Mouse (Mus musculus): ENCODE data around the gene D10Wsu102e. TPM values are rescaled to one million over a fixed set of nuclear protein-coding genes. Genes with fewer than 3 reads are reported as not detected.
"Not testable (repeated sequence)": the region's sequence is repeated elsewhere in the genome, so short reads cannot be mapped to it uniquely, and the experiment has no call there.

Gene D10Wsu102e
- polyA plus RNA-seq, 1 experiment, result 0.24 TPM

- WGBS, result 84% methylated on average over 8 of the region's 8 CpGs
- TF ChIP-seq POLR2A (IDR thresholded peaks at IDR 0.05; ENCODE audit: borderline replicate concordance, extremely low read depth, low read depth, low read length) (no peak), CTCF (IDR thresholded peaks at IDR 0.05; ENCODE audit: insufficient read depth, low read length) (no peak)
- Histone ChIP-seq H3K4me1 (ENCODE audit: control insufficient read depth, insufficient read depth, low read length) (no peaks in the 10 kb centered on the region), H3K4me3 (replicated peaks; ENCODE audit: extremely low read depth, low read depth, low read length) (no peak overlapping the region)
- no peak for DNase-seq
These were observed 153.7 kb downstream of the D10Wsu102e start for GRCm38 (mm10) chr10:83513736-83514135.

- WGBS, result 82% methylated on average over 4 of the region's 4 CpGs
- Histone ChIP-seq H3K4me3 (replicated peaks; ENCODE audit: extremely low read depth, low read depth, low read length) (no peak overlapping the region), H3K4me1 (ENCODE audit: control insufficient read depth, insufficient read depth, low read length) (no peaks in the 10 kb centered on the region)
- TF ChIP-seq POLR2A (IDR thresholded peaks at IDR 0.05; ENCODE audit: borderline replicate concordance, extremely low read depth, low read depth, low read length) (no peak), CTCF (IDR thresholded peaks at IDR 0.05; ENCODE audit: insufficient read depth, low read length) (no peak)
- no peak for DNase-seq
These were observed 161.0 kb downstream of the D10Wsu102e start for GRCm38 (mm10) chr10:83520990-83521389.

GRCm38 (mm10) chr10:83524238-83524637, 164.2 kb downstream of the D10Wsu102e start:
- not testable (repeated sequence) for H3K4me3 ChIP-seq (replicated peaks; ENCODE audit: extremely low read depth, low read depth, low read length); DNase-seq; H3K4me1 ChIP-seq (ENCODE audit: control insufficient read depth, insufficient read depth, low read length)

- TF ChIP-seq POLR2A (IDR thresholded peaks at IDR 0.05; ENCODE audit: borderline replicate concordance, extremely low read depth, low read depth, low read length) (no peak), CTCF (IDR thresholded peaks at IDR 0.05; ENCODE audit: insufficient read depth, low read length) (no peak)
- H3K4me3 ChIP-seq (replicated peaks; ENCODE audit: extremely low read depth, low read depth, low read length), result no peak overlapping the region
- WGBS, result 81% methylated on average over 6 of the region's 6 CpGs
- H3K4me1 ChIP-seq (ENCODE audit: control insufficient read depth, insufficient read depth, low read length), result peaks cover 7% of the 10 kb centered on the region
- DNase-seq, result no peak
These were observed 170.5 kb downstream of the D10Wsu102e start for GRCm38 (mm10) chr10:83530384-83530967.

- DNase-seq, result peak; percentile 51
- TF ChIP-seq CTCF (IDR thresholded peaks at IDR 0.05; ENCODE audit: insufficient read depth, low read length) (no peak), POLR2A (IDR thresholded peaks at IDR 0.05; ENCODE audit: borderline replicate concordance, extremely low read depth, low read depth, low read length) (no peak)
- WGBS, result 3% methylated on average over 27 of the region's 27 CpGs
- H3K4me3 ChIP-seq (replicated peaks; ENCODE audit: extremely low read depth, low read depth, low read length), result peak overlapping the region; percentile 31
- peaks cover 7% of the 10 kb centered on the region for H3K4me1 ChIP-seq (ENCODE audit: control insufficient read depth, insufficient read depth, low read length)
These were observed 173.4 kb downstream of the D10Wsu102e start for GRCm38 (mm10) chr10:83533258-83533909.

- Histone ChIP-seq H3K4me1 (ENCODE audit: control insufficient read depth, insufficient read depth, low read length) (peaks cover 7% of the 10 kb centered on the region), H3K4me3 (replicated peaks; ENCODE audit: extremely low read depth, low read depth, low read length) (peak within 1 kb of the TSS; percentile 31)
- 1% methylated on average over 21 of the region's 21 CpGs for WGBS
- DNase-seq, result peak; percentile 73
- TF ChIP-seq CTCF (IDR thresholded peaks at IDR 0.05; ENCODE audit: insufficient read depth, low read length), result no peak
- TF ChIP-seq POLR2A (IDR thresholded peaks at IDR 0.05; ENCODE audit: borderline replicate concordance, extremely low read depth, low read depth, low read length), result no peak
These were observed 173.9 kb downstream of the D10Wsu102e start, which contains the start of gene Aldh1l2 for GRCm38 (mm10) chr10:83533910-83534283. Gene Aldh1l2 (minus strand): TSS chr10:83534140.

GRCm38 (mm10) chr10:83536436-83536835, 176.4 kb downstream of the D10Wsu102e start:
- DNase-seq, result no peak

More at GRCm38 (mm10) chr10:83536436-83536835, 176.4 kb downstream of the D10Wsu102e start:
- 4% methylated on average over 1 of the region's 1 CpGs for WGBS
- TF ChIP-seq POLR2A (IDR thresholded peaks at IDR 0.05; ENCODE audit: borderline replicate concordance, extremely low read depth, low read depth, low read length), result no peak
- no peak for TF ChIP-seq CTCF (IDR thresholded peaks at IDR 0.05; ENCODE audit: insufficient read depth, low read length)
- H3K4me1 ChIP-seq (ENCODE audit: control insufficient read depth, insufficient read depth, low read length), result peaks cover 7% of the 10 kb centered on the region
- no peak overlapping the region for H3K4me3 ChIP-seq (replicated peaks; ENCODE audit: extremely low read depth, low read depth, low read length)

Other genes with a start within 250 kb of the D10Wsu102e start
- 2.4 and 4.0 TPM in 2 replicates for gene Slc41a2, start 22.3 kb upstream of the D10Wsu102e start, polyA plus RNA-seq (2012; rRNA removed)
- 0.45 and 0.84 TPM in 2 replicates for gene Aldh1l2, start 173.9 kb downstream of the D10Wsu102e start, polyA plus RNA-seq (2012; rRNA removed)
- 2.4 and 3.9 TPM in 2 replicates for gene Washc4, start 183.5 kb downstream of the D10Wsu102e start, polyA plus RNA-seq (2012; rRNA removed)